17 mouse cellular contexts compared by ENCODE assay signal in genomic region chr17:69346056-69346455, GRCm38 (mm10). TPM values are rescaled to one million over a fixed set of nuclear protein-coding genes. Genes with fewer than 3 reads are reported as not detected.
A peak's percentile ranks its signal among the peaks of the same experiment; 100 is the strongest.
DNase-seq lines count a peak whose midpoint lies in the region.
"Had no signal": no experiment of that assay in that cellular context is flagged by ENCODE, and none has a peak within 500 bp of the region (broad histone marks: within the 10 kb centered on the region; RNA-seq: fewer than 3 reads in every experiment).

No protein-coding gene starts in this region.

- peak; percentile 5 for DNase-seq in gastrocnemius, postnatal 10 days
- DNase-seq in gastrocnemius, adult 8-10 months (ENCODE audit: low spot score in 2 of 2), result no peak
- DNase-seq in testis, postnatal 10 days (ENCODE audit: low spot score), result peak; percentile 53
- DNase-seq in testis, postnatal 14 days (ENCODE audit: low spot score), result no peak
- DNase-seq in ZHBTc4 (ENCODE audit: low read depth, low spot score), result peak; percentile 64
- DNase-seq in right cerebral cortex, adult 18-20 months, result no peak
- DNase-seq in layer of hippocampus, adult 9-10 months (ENCODE audit: low spot score), result no peak
- DNase-seq: adrenal gland, postnatal 36 days; cerebellum, adult 9-11 months; gastrocnemius, postnatal 14 days; heart, adult 18-20 months; heart, postnatal 14 days; kidney, postnatal 36 days; layer of hippocampus, adult 9-11 months; lung, adult 2 months; lung, postnatal 14 days; spleen, adult 18-20 months had no signal

RNA-seq across cellular contexts. Expression of gene Zbtb14, which starts 36.8 kb away (rescaled TPM):
- total RNA-seq in gastrocnemius, postnatal 10 days (2021), result 10 to 100 TPM in 1 of 2 experiments, 1 to 10 TPM in 1; 8.9 to 10.2 TPM
- 10 to 100 TPM in 2 of 4 experiments, 1 to 10 TPM in 2; 9.4 to 11.1 (median 10.3) TPM for total RNA-seq in gastrocnemius, adult 8-10 months (2022)

Comparison
In these comparisons a context has a peak if more than half of its experiments do, and no peak if none do; other contexts are left out.
1. DNase-seq: peak in gastrocnemius, postnatal 10 days (single experiment), testis, postnatal 10 days (single experiment) and ZHBTc4 (single experiment); none in gastrocnemius, adult 8-10 months (0 of 2), testis, postnatal 14 days (single experiment), right cerebral cortex, adult 18-20 months (single experiment) and layer of hippocampus, adult 9-10 months (single experiment).